Mouse (Mus musculus) urinary bladder, postnatal 25 days (tissue): ENCODE data around the gene Rhob.
"Not testable (repeated sequence)": the region's sequence is repeated elsewhere in the genome, so short reads cannot be mapped to it uniquely, and the experiment has no call there.

Source experiments
- DNase-seq: peaks from one replicate; pipeline ENCODE4 v3.0.0; 2022; ENCODE audit warnings: low spot score

The Rhob gene

DNA sequence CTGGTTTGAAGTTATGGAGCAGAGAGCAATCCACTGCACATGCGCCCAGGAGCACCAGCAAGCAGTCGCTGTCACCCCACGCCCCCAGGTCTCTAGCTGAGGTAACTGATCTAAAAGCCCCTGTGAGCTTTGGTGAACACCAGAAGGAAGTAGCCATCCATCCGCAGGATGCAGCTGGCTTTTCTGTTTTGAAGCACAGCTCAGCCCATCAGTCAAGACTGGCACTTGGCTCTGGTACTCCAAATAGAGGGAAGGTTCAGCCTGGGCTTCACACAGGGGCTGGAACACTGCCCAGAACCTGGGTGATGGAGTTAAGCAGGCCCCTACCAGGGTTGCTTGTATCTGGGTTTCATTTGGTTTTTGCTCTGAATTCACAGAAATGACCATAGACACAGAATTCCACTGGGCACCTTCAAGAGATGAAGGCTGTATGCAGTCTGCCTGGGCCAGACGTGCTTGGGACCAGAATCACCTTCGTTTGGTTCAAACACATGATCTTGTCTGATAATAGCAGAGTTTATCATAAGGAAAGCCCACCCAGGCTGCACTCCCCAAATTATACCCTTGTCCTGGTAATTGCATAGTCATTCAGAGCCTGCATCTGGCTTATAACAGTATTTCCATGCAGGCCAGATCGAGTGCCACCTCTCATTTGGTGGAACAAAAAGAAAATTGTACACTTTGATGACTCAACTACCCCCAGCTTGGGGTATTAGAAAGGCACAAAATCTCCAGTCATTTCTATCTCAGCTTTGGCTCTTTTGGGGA, 27.0 kb downstream of the Rhob start:
- no peak for DNase-seq

DNA sequence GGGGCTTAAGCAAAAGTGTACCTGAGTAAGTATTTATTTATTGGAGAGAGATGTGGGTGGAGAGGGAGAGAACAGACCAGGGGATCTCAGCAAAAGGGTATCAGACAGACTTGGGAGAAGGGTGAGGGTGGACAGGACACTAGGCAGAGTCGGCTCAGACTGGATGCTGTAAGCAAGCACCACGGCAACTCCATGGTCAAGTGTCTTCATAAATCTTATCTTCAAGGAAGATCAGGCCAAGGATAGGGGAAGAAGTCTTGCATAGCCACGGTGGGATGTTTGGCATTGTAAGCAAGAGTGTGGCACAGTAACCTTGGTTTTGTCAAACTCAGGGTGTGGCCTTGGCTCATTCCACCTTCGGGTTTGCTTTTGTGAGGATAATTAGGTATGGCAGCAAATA, 27.8 kb downstream of the Rhob start:
- no peak for DNase-seq

DNA sequence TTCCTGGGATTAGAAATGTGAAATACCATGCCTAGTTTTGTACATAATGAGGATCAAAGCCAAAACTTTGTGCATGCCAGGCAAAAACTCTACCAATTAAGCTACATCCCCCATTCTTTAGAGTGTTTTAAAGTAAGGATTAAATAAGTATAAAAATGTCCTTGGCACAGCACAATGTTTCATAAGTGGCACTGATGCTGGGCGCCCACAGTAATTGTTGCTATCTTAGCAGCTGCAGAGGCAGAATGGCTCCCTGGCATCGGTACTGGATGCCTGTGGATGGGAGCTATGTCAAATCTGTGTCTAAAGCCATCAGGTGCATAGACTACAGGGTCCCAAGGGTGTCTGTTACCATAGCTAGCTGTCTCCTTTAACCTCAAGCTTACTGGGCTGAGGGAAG, 28.8 kb downstream of the Rhob start:
- DNase-seq: no peak

- no peak for DNase-seq
These were observed 29.9 kb downstream of the Rhob start for GRCm38 (mm10) chr12:8469742-8470494.

DNA sequence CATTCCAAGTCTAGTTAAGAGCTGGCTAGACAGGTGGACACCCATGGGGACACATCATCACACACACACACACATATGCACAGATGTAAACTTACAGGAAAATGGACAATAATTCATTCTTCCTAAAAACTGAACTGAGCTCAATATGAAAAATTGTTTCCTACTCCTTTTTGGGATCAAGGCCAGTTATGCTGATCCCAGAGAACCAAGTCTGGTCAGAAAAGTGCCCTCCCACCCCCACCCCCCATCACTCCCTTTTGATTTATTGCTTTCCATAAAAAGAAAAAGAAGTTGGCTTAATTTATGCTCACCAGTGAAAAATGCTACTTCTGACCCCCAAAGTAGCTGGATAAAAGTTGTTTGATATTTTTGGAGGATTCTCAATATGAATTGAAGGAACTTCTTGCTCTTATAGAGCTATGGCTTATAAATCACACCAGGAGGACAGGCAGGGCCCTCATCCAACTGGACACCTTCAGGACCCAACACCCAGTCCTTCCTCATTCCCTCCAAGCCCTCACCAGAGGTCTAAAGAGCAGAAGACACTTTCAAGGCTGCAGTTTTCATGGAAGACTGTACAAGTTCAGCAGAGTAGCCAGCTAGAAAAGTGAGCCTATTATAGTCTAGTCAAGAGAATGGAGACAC, 31.5 kb downstream of the Rhob start:
- no peak for DNase-seq

DNA sequence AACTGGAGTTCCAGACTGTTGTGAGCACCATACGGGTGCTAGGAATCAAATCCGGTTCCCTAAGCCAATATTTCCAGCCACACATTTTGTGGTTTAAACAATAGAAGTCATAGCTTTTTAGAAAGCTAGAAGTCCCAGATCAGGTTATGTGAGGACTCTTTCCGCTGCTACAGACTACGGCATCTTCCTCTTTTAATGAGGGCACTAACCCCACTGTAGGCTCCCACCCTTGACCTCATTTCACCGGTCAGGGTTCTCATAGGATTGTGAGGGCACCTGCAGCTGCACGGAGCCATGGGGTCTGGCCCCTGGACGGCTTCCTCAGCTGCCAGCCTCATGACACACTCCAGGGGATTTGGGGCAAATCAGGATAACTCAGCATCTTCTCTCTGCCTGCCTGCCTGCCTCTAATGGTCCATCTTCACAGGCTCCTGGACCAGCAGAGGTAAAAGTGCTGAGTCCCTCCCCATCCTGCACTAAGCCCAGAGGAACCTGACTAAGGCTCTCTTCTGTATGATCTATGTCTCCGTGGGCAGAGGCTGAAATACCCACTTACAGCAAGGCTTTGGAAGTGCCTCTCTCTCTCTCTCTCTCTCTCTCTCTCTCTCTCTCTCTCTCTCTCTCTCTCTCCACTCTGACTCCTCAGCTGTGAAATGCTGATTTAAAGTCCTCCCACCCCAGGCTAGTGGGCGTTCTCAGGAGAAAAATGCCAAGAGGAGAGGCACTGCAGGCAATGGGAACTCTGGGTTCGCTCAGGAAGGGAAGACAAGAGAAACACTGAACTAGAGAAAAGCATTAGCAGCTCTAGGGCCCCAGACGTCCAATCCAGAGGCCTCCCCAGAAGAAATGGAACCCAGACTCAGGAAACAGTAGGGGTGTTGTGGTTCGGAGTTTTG, 32.5 kb downstream of the Rhob start:
- DNase-seq: no peak

DNA sequence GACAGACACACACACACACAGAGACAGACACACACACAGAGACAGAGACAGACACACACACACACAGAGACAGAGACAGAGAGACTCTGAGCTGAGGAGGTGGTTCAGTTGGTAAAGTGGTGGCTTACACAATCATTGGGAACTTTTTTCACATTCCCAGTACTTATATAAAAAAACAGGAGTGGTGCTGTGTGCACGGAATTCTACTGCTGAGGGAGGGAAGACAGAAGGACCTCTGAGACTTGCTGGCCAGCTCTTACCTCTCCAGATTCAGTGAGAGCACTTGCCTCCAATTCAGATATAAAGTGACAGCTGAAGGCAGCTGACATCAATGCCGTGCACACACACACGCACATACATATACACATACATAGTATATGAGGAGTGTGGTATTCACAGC, 34.1 kb downstream of the Rhob start:
- no peak for DNase-seq

DNA sequence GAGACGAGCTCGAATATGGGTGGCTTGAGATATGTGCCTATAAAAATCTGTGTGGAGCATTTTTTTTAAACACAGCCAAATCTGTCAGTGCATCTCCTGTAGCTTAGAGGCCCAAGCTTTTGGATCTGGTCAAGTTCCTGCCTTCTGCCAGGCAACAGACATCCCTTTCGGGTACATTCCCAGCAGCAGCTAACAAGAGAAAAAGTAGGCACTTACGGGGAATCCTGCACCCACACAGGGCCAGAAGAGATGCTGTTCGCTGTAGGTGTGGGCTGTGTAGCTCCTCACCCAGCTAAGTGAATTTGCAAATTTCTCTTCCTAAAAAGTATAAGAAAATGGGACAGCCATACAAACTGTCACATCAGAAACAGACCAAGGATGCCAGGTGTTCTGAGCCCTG, 34.8 kb downstream of the Rhob start:
- DNase-seq: no peak

DNA sequence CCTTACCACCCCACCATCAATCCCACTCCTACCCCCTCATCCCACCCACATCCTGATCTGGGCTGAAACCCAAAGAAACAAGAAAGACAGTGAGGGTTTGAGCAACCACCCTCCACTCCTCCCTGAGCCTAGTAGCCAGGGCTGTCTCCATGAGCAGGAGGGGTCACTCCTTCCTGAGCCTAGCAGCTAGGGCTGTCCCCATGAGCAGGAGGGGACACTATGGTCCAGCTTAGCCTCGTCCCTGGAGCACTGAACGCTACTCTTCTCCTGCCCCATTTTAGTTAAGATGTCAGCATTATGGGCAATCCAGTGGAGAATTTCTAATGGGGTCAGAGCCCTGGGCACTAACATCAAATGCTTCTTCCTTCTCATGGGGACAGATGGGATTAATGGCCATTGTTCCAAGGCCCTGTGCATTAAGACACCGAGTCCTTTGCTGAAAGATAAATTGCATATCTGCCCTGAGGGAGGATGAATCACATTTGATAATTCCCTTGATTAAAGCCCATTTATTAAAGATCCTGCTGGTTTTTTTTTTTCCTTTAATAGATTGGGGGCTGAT, 36.1 kb downstream of the Rhob start:
- no peak for DNase-seq

DNA sequence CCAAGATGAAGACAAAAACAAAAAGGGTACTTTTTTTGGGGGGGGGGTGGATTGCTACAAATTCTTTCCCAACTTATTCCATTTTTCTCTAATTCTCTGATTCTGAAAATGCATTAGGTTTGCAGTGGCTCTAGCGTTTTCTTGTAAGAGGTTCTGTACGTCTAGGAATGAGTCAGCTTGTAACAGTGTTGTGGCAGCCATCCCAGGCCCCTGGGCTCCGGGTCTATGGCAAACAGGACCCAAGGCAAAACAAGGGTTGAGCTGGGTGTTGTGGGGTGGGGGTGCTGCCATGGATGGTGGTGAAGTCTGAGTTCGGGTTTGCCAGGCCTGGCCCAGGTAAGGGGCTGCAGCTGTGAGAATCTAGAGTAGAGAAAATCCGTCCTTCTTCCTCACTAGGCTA, 37.3 kb downstream of the Rhob start:
- no peak for DNase-seq

- not testable (repeated sequence) for DNase-seq
These were observed 38.2 kb downstream of the Rhob start for GRCm38 (mm10) chr12:8461575-8461974.

DNA sequence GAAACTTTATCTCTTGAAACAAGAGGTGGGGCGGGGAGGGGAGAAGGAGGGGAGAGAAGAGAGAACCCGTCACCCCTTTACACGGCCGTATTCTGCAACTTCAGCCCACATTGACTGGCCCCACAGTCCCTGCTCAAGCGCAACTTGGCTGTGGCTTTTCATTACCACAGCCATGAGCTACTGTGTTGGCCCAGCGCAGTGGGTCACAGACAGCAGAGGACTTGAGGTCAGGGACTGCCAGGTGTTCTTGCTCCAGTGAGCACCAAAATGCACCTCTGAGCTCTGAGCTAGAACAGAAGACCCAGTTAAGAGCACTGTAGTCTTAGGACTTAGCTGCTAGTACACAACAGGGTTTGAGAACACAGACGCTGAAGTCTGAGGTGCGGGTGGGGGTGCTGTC, 41.4 kb downstream of the Rhob start:
- no peak for DNase-seq

DNA sequence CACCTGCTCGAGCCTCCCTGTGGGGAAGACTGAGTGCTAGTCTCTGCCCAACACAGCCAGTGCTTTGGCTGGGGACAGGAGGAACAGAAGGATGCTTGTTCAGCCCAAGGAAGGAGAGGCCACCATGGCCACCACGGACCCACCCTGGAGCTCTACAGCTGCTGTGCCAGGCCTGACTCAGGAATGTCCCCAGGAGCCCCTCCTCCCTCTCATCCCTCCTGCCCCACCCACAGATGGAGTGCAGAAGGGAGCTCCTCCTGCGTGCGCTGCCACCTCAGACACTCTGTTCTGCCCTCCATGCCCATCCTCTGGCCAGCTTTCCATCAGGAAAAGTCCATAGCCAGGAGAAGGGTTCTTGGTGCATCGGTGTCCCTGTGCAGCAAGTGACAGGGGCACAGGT, 42.8 kb downstream of the Rhob start:
- no peak for DNase-seq

DNA sequence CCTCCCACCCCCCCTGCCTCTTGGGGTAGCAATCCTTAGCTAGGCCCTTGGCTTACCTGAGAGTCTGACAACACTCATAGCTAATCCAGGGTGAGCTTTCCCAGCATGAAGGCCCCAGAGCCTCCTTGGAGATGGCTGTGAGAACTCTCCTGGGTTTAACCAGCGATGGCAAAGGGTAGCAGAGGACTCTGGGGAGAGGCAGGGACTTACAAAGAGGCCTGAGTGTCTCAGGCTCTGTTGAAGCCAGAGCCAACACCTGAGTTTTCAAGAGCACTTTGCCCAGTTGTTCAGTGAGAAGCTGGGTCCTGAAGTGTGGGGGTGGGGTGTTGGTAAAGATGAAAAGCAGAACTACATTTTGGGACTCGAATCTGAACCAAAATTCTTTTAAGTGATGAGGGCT, 44.8 kb downstream of the Rhob start:
- no peak for DNase-seq

DNA sequence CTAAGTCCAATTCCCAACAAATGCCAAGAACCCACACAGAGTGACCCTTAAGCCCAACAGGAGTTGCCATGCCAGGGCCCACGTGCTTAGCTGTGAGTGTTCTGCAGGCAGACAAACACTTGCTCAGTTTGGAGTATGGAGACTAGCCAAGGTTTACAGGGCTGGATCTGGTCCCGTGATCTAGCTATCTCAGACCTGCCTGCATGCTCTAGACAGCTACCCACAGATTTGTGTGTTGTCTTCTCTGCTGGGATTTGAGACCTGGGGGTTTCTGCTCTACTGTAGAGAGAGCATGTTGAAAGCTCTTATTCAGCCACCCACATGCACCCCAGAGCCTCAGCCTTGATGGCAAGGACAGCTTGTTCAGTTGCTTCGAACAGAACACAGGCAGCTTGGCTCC, 45.3 kb downstream of the Rhob start:
- no peak for DNase-seq

DNA sequence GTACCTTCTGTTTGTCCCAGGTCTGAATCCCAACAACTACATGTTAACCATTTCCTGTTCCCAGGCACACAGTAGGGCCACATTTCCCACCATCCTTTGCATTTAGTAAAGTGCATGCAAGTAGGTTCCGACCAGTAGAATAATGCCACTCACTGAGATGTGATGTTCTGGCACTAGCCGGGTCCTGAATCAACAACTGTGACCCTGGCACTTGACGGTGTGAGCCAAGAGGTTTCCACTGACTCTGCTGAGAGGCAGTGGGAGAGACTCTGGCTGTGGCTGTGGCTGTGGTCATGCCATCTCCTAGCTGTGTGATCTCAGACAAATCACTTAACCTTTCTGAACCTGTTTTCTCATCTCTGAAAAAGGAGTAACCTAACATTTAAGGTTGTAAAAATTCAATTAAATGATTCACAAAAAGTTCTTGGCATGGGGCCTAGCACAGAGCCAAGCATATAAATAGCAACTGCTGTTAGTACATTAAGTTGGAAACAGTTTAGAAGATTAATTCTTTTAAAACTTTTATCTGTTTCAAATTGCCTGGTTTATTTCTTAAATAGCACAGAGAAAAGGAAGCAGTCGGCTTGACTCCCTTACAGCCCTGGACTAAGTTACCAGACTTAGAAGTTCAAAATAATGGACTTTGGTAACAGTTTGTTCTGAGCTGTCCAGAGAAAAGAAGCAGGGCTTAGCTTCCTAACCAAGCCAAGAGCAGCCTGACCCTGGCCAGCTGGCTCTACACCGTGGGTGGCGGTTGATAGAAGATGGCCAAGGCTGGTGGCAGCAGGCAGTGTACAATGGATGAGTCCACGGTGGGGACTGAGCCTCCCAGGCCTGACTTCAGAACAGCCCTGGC, 46.8 kb downstream of the Rhob start:
- DNase-seq: no peak

- no peak for DNase-seq
These were observed 48.0 kb downstream of the Rhob start for GRCm38 (mm10) chr12:8451571-8452485.

GRCm38 (mm10) chr12:8450639-8451038, 49.2 kb downstream of the Rhob start:
- DNase-seq: peak; percentile 40

DNA sequence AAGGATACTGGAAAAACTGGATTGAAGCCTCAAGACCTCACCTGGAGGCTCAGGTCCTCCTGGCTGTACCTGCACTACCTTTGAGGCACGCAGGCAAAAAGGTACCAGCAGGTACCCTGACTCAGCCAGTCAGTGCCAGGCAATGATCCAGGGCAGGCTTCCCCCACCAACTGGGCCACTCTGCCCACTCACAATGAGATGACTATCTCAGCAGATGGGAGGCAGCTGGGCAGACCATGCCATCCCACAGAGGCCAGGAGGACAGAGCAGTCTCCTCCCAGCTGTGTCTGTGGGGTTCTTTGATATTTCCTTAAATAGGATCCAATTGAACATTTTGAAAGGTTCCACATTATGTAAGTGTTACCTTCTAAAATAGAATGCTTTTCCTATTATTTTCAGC, 49.8 kb downstream of the Rhob start:
- no peak for DNase-seq
